Mouse (Mus musculus) hindbrain, postnatal 0 days (tissue): ENCODE data around the gene Duox2. TPM values are rescaled to one million over a fixed set of nuclear protein-coding genes. Genes with fewer than 3 reads are reported as not detected.

ENCODE experiments used
- ATAC-seq: fragments of 200-750 bp; cut with Nextera tagmentation; 2 replicates; pipeline ENCODE4 v1.8.0; 2017; ENCODE audit warnings: mild to moderate bottlenecking, moderate TSS enrichment, moderate library complexity
- DNase-seq: peaks from one replicate; pipeline ENCODE4 v3.0.0-alpha.2; 2015; ENCODE audit warnings: low spot score
- H3K27ac ChIP-seq: fragments of 300-500 bp; sonication (generic); 2 replicates; pipeline ENCODE4 v1.5.1; 2014; ENCODE audit warnings: mild to moderate bottlenecking
- H3K27me3 ChIP-seq: fragments of 300-500 bp; sonication (generic); 2 replicates; pipeline ENCODE4 v1.6.1; 2014; ENCODE audit warnings: low read length, mixed read lengths; ENCODE audit not compliant: insufficient read depth
- H3K36me3 ChIP-seq: fragments of 300-500 bp; sonication (generic); 2 replicates; pipeline ENCODE4 v1.6.1; 2014; ENCODE audit warnings: low read length, mixed read lengths; ENCODE audit not compliant: insufficient read depth
- H3K4me1 ChIP-seq: fragments of 300-500 bp; sonication (generic); 2 replicates; pipeline ENCODE4 v1.6.1; 2014; ENCODE audit warnings: antibody characterized with exemption, low read length, mixed read lengths; ENCODE audit not compliant: insufficient read depth
- H3K4me2 ChIP-seq: fragments of 300-500 bp; sonication (generic); 2 replicates; pipeline ENCODE4 v1.6.1; 2014; ENCODE audit warnings: low read depth, mild to moderate bottlenecking, low read length, moderate library complexity, mixed read lengths
- H3K4me3 ChIP-seq: fragments of 300-500 bp; sonication (generic); 2 replicates; pipeline ENCODE4 v1.5.1; 2014; ENCODE audit warnings: low read length
- H3K9ac ChIP-seq: fragments of 300-500 bp; sonication (generic); replicated peaks from 2 replicates; pipeline ENCODE4 v1.6.1; 2014; ENCODE audit warnings: mild to moderate bottlenecking, low read length, moderate library complexity, mixed read lengths
- H3K9me3 ChIP-seq: fragments of 300-500 bp; sonication (generic); 2 replicates; pipeline ENCODE4 v1.6.1; 2016; ENCODE audit warnings: low read length, mixed read lengths
- CTCF ChIP-seq: IDR thresholded peaks from 2 replicates; pipeline ENCODE4 v1.5.1; 2016; ENCODE audit warnings: antibody characterized with exemption, control low read depth, low read depth
- whole genome bisulfite sequencing: fragments of 180-500 bp; shearing (Covaris S2); extraction: QIAGEN DNeasy Blood & Tissue Kit; methylation state at CpG from one replicate; pipeline ENCODE4 v1.1.7; 2014; 5-methylcytosine and 5-hydroxymethylcytosine counted together
- polyA plus RNA-seq: library from polyadenylated mRNA; unstranded; fragments of >200 nt; fragmentation: Nextera tagmentation; extraction: Ambion mirVana; gene quantifications from 2 replicates; pipeline ENCODE4 v1.2.1, GENCODE M21; 2015
- total RNA-seq: library from RNA; depleted of rRNA; stranded (reverse); fragments of >200 nt; gene quantifications from 2 replicates; pipeline ENCODE4 v1.2.3, GENCODE M21; 2014

Duox2 gene
- total and polyA plus RNA-seq, 2 experiments from 2014 or later, result 0.05 to 0.16 TPM

- ATAC-seq, result no peak
- 0 out of 2 replicates have a peak, but pooled peaks cover 3% of the 10 kb centered on the region for H3K4me1 ChIP-seq
- WGBS, result 94% methylated on average over 4 of the region's 4 CpGs
- H3K27ac ChIP-seq, result no peak overlapping the region
- no peak for TF ChIP-seq CTCF
- H3K36me3 ChIP-seq, result no peaks in the 10 kb centered on the region
- H3K4me2 ChIP-seq, result no peak overlapping the region
- H3K4me3 ChIP-seq, result no peak overlapping the region
- H3K9me3 ChIP-seq, result no peaks in the 10 kb centered on the region
- no peaks in the 10 kb centered on the region for H3K27me3 ChIP-seq
- no peak overlapping the region for H3K9ac ChIP-seq
- DNase-seq, result no peak
These were observed 57.0 kb downstream of the Duox2 start for GRCm38 (mm10) chr2:122241226-122241625.

- no peaks in the 10 kb centered on the region for H3K36me3 ChIP-seq
- no peak overlapping the region for H3K4me2 ChIP-seq
- no peaks in the 10 kb centered on the region for H3K27me3 ChIP-seq
- DNase-seq (no peak), ATAC-seq (no peak)
- H3K27ac ChIP-seq, result no peak overlapping the region
- no peak for TF ChIP-seq CTCF
- H3K4me3 ChIP-seq, result no peak overlapping the region
- H3K9me3 ChIP-seq, result no peaks in the 10 kb centered on the region
- 0 out of 2 replicates have a peak, but pooled peaks cover 3% of the 10 kb centered on the region for H3K4me1 ChIP-seq
- H3K9ac ChIP-seq, result no peak overlapping the region
These were observed 57.5 kb downstream of the Duox2 start for GRCm38 (mm10) chr2:122240735-122241134.

- no peaks in the 10 kb centered on the region for H3K36me3 ChIP-seq
- no peak overlapping the region for H3K4me3 ChIP-seq
- DNase-seq (peak; percentile 24), ATAC-seq (no peak)
- 77% methylated on average over 2 of the region's 2 CpGs for WGBS
- TF ChIP-seq CTCF, result no peak
- H3K9me3 ChIP-seq, result no peaks in the 10 kb centered on the region
- H3K4me2 ChIP-seq, result no peak overlapping the region
- no peak overlapping the region for H3K9ac ChIP-seq
- H3K4me1 ChIP-seq, result 0 out of 2 replicates have a peak, but pooled peaks cover 3% of the 10 kb centered on the region
- H3K27ac ChIP-seq, result no peak overlapping the region
- no peaks in the 10 kb centered on the region for H3K27me3 ChIP-seq
These were observed 60.3 kb downstream of the Duox2 start for GRCm38 (mm10) chr2:122237891-122238470.

- Histone ChIP-seq H3K4me3 (no peak overlapping the region), H3K4me2 (no peak overlapping the region), H3K36me3 (no peaks in the 10 kb centered on the region), H3K27ac (no peak overlapping the region), H3K9me3 (no peaks in the 10 kb centered on the region), H3K27me3 (no peaks in the 10 kb centered on the region), H3K4me1 (0 out of 2 replicates have a peak, but pooled peaks cover 3% of the 10 kb centered on the region), H3K9ac (no peak overlapping the region)
- no peak for TF ChIP-seq CTCF
- ATAC-seq (no peak), DNase-seq (no peak)
These were observed 61.9 kb downstream of the Duox2 start for GRCm38 (mm10) chr2:122236321-122236720.

GRCm38 (mm10) chr2:122235425-122235824 lies 62.8 kb downstream of the Duox2 start:
- no peak overlapping the region for H3K27ac ChIP-seq
- peak overlapping the region; percentile 63 for H3K4me3 ChIP-seq
- 0 out of 2 replicates have a peak, but pooled peaks cover 3% of the 10 kb centered on the region for H3K4me1 ChIP-seq
- H3K27me3 ChIP-seq, result no peaks in the 10 kb centered on the region
- peak overlapping the region; percentile 84 for H3K4me2 ChIP-seq
- H3K36me3 ChIP-seq, result no peaks in the 10 kb centered on the region
- 66% methylated on average over 2 of the region's 2 CpGs for WGBS
- H3K9me3 ChIP-seq, result no peaks in the 10 kb centered on the region
- TF ChIP-seq CTCF, result no peak
- DNase-seq (no peak), ATAC-seq (no peak)
- H3K9ac ChIP-seq, result peak overlapping the region; percentile 55; the same call in 1 of the 2 replicates

GRCm38 (mm10) chr2:122234611-122235288 lies 63.5 kb downstream of the Duox2 start, which contains the start of gene Sord:
Gene Sord (plus strand): TSS chr2:122234749.
- no peaks in the 10 kb centered on the region for H3K27me3 ChIP-seq
- H3K4me3 ChIP-seq, result peak within 1 kb of the TSS; percentile 63
- no peaks in the 10 kb centered on the region for H3K9me3 ChIP-seq
- DNase-seq (peak; percentile 93), ATAC-seq (peak; percentile 96)
- no peak for TF ChIP-seq CTCF
- H3K4me2 ChIP-seq, result peak within 1 kb of the TSS; percentile 84
- no peaks in the 10 kb centered on the region for H3K36me3 ChIP-seq
- under 1% methylated on average over 35 of the region's 35 CpGs for WGBS
- H3K27ac ChIP-seq, result peak within 1 kb of the TSS; percentile 43
- 0 out of 2 replicates have a peak, but pooled peaks cover 3% of the 10 kb centered on the region for H3K4me1 ChIP-seq
- H3K9ac ChIP-seq, result peak within 1 kb of the TSS; percentile 55
